Mouse (Mus musculus) spleen, adult 2 months (tissue): ENCODE data around the gene Zfp362.

Experiments used
- CTCF ChIP-seq: fragments of 200-500 bp; IDR thresholded peaks from 2 replicates; pipeline ENCODE4 v1.5.1; 2011; ENCODE audit warnings: mild to moderate bottlenecking, inconsistent platforms; ENCODE audit not compliant: insufficient read depth, insufficient read length, insufficient replicate concordance; ENCODE audit errors: extremely low read depth
- POLR2A ChIP-seq: fragments of 200-500 bp; IDR thresholded peaks from 2 replicates; pipeline ENCODE4 v1.6.1; 2011; ENCODE audit warnings: low read depth, low read length, inconsistent platforms

DNA sequence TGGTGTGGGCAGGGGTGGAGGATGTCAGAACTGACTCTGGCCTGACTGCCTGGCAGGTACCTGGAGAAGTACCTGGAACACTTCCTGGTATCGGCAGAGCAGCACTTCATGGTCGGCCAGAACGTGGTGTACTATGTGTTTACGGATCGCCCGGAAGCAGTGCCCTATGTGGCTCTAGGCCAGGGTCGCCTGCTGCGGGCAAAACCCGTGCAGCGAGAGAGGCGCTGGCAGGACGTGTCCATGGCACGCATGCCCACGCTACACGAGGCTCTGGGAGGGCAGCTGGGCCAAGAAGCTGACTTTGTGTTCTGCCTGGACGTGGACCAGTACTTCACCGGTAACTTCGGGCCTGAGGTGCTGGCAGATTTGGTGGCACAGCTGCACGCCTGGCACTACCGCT is 38.9 kb downstream of the Zfp362 start:
- TF ChIP-seq CTCF (no peak), POLR2A (no peak)
